Mouse (Mus musculus) forebrain, embryonic 16.5 days (tissue): Measurements from ENCODE around the gene Sipa1l3. TPM values are rescaled to one million over a fixed set of nuclear protein-coding genes. Genes with fewer than 3 reads are reported as not detected.

Experiments used
- ATAC-seq: fragments of 200-750 bp; cut with Nextera tagmentation; 2 replicates; pipeline ENCODE4 v1.8.0; 2017; ENCODE audit warnings: mild to moderate bottlenecking, moderate library complexity
- H3K27ac ChIP-seq: fragments of 300-500 bp; sonication (generic); 2 replicates; pipeline ENCODE4 v1.5.1; 2014; ENCODE audit warnings: low read length, control low read depth
- H3K27me3 ChIP-seq: fragments of 300-500 bp; sonication (generic); replicated peaks from 2 replicates; pipeline ENCODE4 v1.6.1; 2014; ENCODE audit warnings: low read length; ENCODE audit not compliant: control insufficient read depth, insufficient read depth
- H3K36me3 ChIP-seq: fragments of 300-500 bp; sonication (generic); 2 replicates; pipeline ENCODE4 v1.6.1; 2014; ENCODE audit not compliant: control insufficient read depth, insufficient read depth
- H3K4me1 ChIP-seq: fragments of 300-500 bp; sonication (generic); replicated peaks from 2 replicates; pipeline ENCODE4 v1.6.1; 2014; ENCODE audit warnings: low read length; ENCODE audit not compliant: control insufficient read depth, insufficient read depth
- H3K4me2 ChIP-seq: fragments of 300-500 bp; sonication (generic); 2 replicates; pipeline ENCODE4 v1.6.1; 2014; ENCODE audit warnings: mild to moderate bottlenecking, low read length, control low read depth
- H3K4me3 ChIP-seq: fragments of 300-500 bp; sonication (generic); replicated peaks from 2 replicates; pipeline ENCODE4 v1.5.1; 2014; ENCODE audit warnings: mild to moderate bottlenecking, low read length, control low read depth
- H3K9ac ChIP-seq: fragments of 300-500 bp; sonication (generic); replicated peaks from 2 replicates; pipeline ENCODE4 v1.6.1; 2014; ENCODE audit warnings: low read depth, low read length, control low read depth
- H3K9me3 ChIP-seq: fragments of 300-500 bp; sonication (generic); 2 replicates; pipeline ENCODE4 v1.6.1; 2016; ENCODE audit warnings: low read length; ENCODE audit not compliant: control insufficient read depth
- WGBS: fragments of 180-500 bp; shearing (Covaris S2); extraction: QIAGEN DNeasy Blood & Tissue Kit; methylation state at CpG from one replicate; pipeline ENCODE4 v1.1.7; 2014; 5-methylcytosine and 5-hydroxymethylcytosine counted together
- polyA plus RNA-seq: library from polyadenylated mRNA; unstranded; fragments of >200 nt; fragmentation: Nextera tagmentation; extraction: Ambion mirVana; gene quantifications from 2 replicates; pipeline ENCODE4 v1.2.1, GENCODE M21; 2015

Gene Sipa1l3
- polyA plus RNA-seq, 1 experiment from 2014 or later, result 16.1 TPM

GRCm38 (mm10) chr7:29489851-29490250, 28.6 kb downstream of the Sipa1l3 start:
- Histone ChIP-seq H3K4me1 (peaks cover 10% of the 10 kb centered on the region; the same call in 1 of the 2 replicates), H3K4me2 (no peak overlapping the region), H3K27ac (no peak overlapping the region), H3K4me3 (no peak overlapping the region), H3K9ac (no peak overlapping the region), H3K27me3 (no peaks in the 10 kb centered on the region), H3K9me3 (no peaks in the 10 kb centered on the region), H3K36me3 (no peaks in the 10 kb centered on the region)
- ATAC-seq, result no peak
- WGBS, result 8% methylated on average over 7 of the region's 7 CpGs

DNA sequence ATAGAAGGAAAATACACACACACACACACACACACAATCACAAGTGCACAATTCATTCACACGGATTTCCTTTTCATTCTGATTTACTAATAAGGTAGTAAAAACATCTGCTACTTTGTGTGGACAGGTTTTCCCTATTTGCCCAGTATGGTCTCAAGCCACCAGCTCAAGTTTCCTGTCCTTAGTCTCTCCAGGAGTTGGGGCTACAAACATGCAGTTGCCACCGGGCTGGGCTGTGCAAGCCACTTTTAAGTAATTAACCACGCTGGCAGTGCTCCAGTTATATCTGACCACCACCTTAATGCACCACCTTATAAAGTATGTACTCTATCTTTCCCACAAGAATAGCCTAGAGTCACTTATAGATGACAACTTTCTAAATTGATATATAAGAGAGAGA, 29.1 kb downstream of the Sipa1l3 start:
- 3% methylated on average over 3 of the region's 3 CpGs for WGBS
- Histone ChIP-seq H3K4me2 (no peak overlapping the region), H3K36me3 (no peaks in the 10 kb centered on the region), H3K9me3 (no peaks in the 10 kb centered on the region), H3K27me3 (no peaks in the 10 kb centered on the region), H3K4me3 (no peak overlapping the region), H3K4me1 (peaks cover 10% of the 10 kb centered on the region; the same call in 1 of the 2 replicates), H3K27ac (no peak overlapping the region), H3K9ac (no peak overlapping the region)
- no peak for ATAC-seq

DNA sequence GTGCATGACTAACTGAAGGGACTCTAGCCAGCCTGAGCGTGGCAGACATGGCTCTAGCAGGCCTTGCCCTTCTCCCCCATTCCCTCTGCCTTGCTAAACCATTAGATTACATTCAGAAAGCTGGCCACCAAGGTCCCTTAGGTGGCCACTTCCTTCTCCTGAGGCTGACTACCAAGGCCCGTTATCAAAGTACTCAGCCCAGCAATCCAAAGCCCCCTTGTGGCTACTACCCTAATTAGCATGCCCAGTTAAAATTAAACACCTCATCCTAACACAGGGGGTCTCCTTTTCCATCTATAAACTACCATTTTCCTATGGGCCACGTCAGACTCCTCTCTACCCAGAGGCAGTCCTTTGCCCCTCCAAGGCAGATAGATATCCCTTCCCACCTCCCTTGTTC, 31.7 kb downstream of the Sipa1l3 start:
- Histone ChIP-seq H3K4me1 (peaks cover 17% of the 10 kb centered on the region), H3K27ac (no peak overlapping the region), H3K4me2 (no peak overlapping the region), H3K9me3 (no peaks in the 10 kb centered on the region), H3K9ac (no peak overlapping the region), H3K4me3 (no peak overlapping the region), H3K27me3 (no peaks in the 10 kb centered on the region), H3K36me3 (no peaks in the 10 kb centered on the region)
- 77% methylated on average over 3 of the region's 3 CpGs for WGBS
- no peak for ATAC-seq

DNA sequence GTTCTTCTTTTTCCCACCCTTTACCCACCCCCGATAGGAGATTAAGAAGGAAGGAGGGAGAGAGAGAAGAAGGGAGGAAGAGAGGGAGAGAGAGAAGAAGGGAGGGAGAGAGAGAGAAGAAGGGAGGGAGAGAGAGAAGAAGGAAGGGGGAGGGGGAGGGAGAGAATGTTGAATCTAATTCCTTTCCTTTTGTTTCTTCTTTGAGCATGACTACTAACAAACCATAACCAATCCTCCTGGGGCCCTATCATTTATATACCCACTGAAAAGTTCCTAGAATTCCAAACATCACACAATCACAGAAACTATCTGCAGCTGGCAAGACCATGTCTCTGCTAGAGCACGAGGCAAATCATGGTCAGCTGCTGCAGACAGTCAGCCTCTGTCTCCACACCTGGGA, 32.7 kb downstream of the Sipa1l3 start:
- H3K36me3 ChIP-seq, result no peaks in the 10 kb centered on the region

GRCm38 (mm10) chr7:29483556-29483955, 34.9 kb downstream of the Sipa1l3 start:
- H3K27me3 ChIP-seq, result no peaks in the 10 kb centered on the region
- 65% methylated on average over 4 of the region's 4 CpGs for WGBS
- no peak for ATAC-seq
- H3K4me2 ChIP-seq, result no peak overlapping the region
- no peaks in the 10 kb centered on the region for H3K9me3 ChIP-seq
- H3K9ac ChIP-seq, result no peak overlapping the region
- H3K4me1 ChIP-seq, result peaks cover 24% of the 10 kb centered on the region
- no peak overlapping the region for H3K4me3 ChIP-seq
- H3K27ac ChIP-seq, result no peak overlapping the region
- no peaks in the 10 kb centered on the region for H3K36me3 ChIP-seq

More for the DNA sequence above, 32.7 kb downstream of the Sipa1l3 start:
- 74% methylated on average over 2 of the region's 2 CpGs for WGBS
- Histone ChIP-seq H3K4me2 (no peak overlapping the region), H3K27me3 (no peaks in the 10 kb centered on the region), H3K27ac (no peak overlapping the region), H3K9me3 (no peaks in the 10 kb centered on the region), H3K4me3 (no peak overlapping the region), H3K4me1 (peaks cover 27% of the 10 kb centered on the region), H3K9ac (no peak overlapping the region)
- no peak for ATAC-seq

DNA sequence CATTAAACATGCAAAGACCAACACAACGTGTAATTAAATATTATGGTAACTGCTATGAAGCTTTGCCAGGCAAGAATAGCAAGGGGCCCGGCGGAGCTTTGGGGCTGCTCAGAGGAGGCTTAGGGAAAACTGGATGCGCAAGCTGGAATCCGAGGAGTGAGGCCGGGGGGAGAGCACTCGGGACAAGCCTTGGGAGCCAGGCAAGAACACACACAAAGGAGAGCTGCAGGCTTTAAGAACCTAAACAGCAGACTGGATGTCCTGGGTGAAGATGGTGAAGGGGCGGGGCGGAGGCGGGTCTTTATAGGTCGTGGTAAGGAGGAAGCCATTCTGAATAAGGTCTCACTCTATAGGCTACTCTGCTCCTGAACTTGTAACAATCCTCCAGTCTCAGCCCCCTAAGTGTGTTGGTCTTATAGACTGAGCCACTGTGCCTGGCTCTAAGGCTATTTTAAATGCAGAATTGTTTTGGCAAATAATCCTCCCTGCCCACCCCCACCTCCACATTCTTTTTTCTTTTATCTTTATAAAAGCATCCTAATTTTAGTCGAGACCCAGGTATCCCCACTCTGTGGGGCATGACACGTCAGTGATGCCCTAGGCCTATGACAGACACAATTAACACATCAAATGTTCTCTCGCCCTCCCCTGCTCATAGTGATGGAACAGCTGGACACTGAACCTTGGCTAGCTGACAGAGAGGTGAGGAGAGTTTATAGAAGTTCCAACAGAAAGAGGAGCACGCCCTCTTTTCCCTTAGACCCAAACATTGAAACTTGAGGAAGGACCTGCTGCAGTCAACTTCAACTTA, 36.9 kb downstream of the Sipa1l3 start:
- 21% methylated on average over 15 of the region's 15 CpGs for WGBS
- peak overlapping the region; percentile 24; the same call in 1 of the 2 replicates for H3K9ac ChIP-seq

GRCm38 (mm10) chr7:29480590-29481344, 37.7 kb downstream of the Sipa1l3 start:
- Histone ChIP-seq H3K4me3 (no peak overlapping the region), H3K27ac (no peak overlapping the region; the same call in 1 of the 2 replicates), H3K4me2 (peak overlapping the region; percentile 18), H3K9me3 (no peaks in the 10 kb centered on the region), H3K27me3 (no peaks in the 10 kb centered on the region), H3K36me3 (no peaks in the 10 kb centered on the region), H3K4me1 (peaks cover 24% of the 10 kb centered on the region), H3K9ac (no peak overlapping the region)
- no peak for ATAC-seq
- WGBS, result 60% methylated on average over 16 of the region's 16 CpGs

More for the DNA sequence above, 36.9 kb downstream of the Sipa1l3 start:
- H3K27me3 ChIP-seq, result no peaks in the 10 kb centered on the region
- no peak overlapping the region for H3K4me3 ChIP-seq
- H3K9me3 ChIP-seq, result no peaks in the 10 kb centered on the region
- ATAC-seq, result peak; percentile 41
- H3K36me3 ChIP-seq, result no peaks in the 10 kb centered on the region
- H3K27ac ChIP-seq, result peak overlapping the region; percentile 27; the same call in 1 of the 2 replicates
- H3K4me1 ChIP-seq, result peaks cover 24% of the 10 kb centered on the region
- H3K4me2 ChIP-seq, result peak overlapping the region; percentile 18

GRCm38 (mm10) chr7:29480183-29480582, 38.3 kb downstream of the Sipa1l3 start:
- H3K4me2 ChIP-seq, result no peak overlapping the region
- WGBS, result 69% methylated on average over 4 of the region's 4 CpGs
- H3K27ac ChIP-seq, result no peak overlapping the region; the same call in 1 of the 2 replicates
- H3K36me3 ChIP-seq, result no peaks in the 10 kb centered on the region
- H3K27me3 ChIP-seq, result no peaks in the 10 kb centered on the region
- no peak overlapping the region for H3K9ac ChIP-seq
- no peak for ATAC-seq
- H3K4me3 ChIP-seq, result no peak overlapping the region
- H3K9me3 ChIP-seq, result no peaks in the 10 kb centered on the region
- H3K4me1 ChIP-seq, result peaks cover 24% of the 10 kb centered on the region

GRCm38 (mm10) chr7:29475005-29475404, 43.4 kb downstream of the Sipa1l3 start:
- Histone ChIP-seq H3K4me3 (no peak overlapping the region), H3K27ac (no peak overlapping the region), H3K9me3 (no peaks in the 10 kb centered on the region), H3K4me1 (peaks cover 3% of the 10 kb centered on the region), H3K36me3 (no peaks in the 10 kb centered on the region), H3K4me2 (no peak overlapping the region), H3K9ac (no peak overlapping the region), H3K27me3 (no peaks in the 10 kb centered on the region)
- no peak for ATAC-seq
- 89% methylated on average over 7 of the region's 7 CpGs for WGBS
